Mouse (Mus musculus) retina, postnatal 7 days (tissue): ENCODE data around the gene Cmip.

Source experiments
- DNase-seq: peaks from one replicate; pipeline ENCODE4 v3.0.0-alpha.2; 2012; ENCODE audit warnings: low read depth, low spot score

Cmip gene

GRCm38 (mm10) chr8:117345376-117345775 lies 88.5 kb downstream of the Cmip start:
- no peak for DNase-seq

GRCm38 (mm10) chr8:117347556-117347955 lies 90.7 kb downstream of the Cmip start:
- DNase-seq, result no peak

GRCm38 (mm10) chr8:117348718-117349394 lies 92.0 kb downstream of the Cmip start:
- no peak for DNase-seq

- no peak for DNase-seq
Measured at GRCm38 (mm10) chr8:117349541-117349940, 92.7 kb downstream of the Cmip start.

GRCm38 (mm10) chr8:117352098-117352497 lies 95.2 kb downstream of the Cmip start:
- no peak for DNase-seq

GRCm38 (mm10) chr8:117355111-117355831 lies 98.4 kb downstream of the Cmip start:
- DNase-seq, result no peak

- no peak for DNase-seq
Measured at GRCm38 (mm10) chr8:117356109-117356672, 99.3 kb downstream of the Cmip start.

GRCm38 (mm10) chr8:117357491-117358467 lies 100.9 kb downstream of the Cmip start:
- DNase-seq, result no peak

- no peak for DNase-seq
Measured at GRCm38 (mm10) chr8:117360172-117360930, 103.5 kb downstream of the Cmip start.

GRCm38 (mm10) chr8:117361595-117362437 lies 105.0 kb downstream of the Cmip start:
- no peak for DNase-seq

- DNase-seq, result no peak
Measured at GRCm38 (mm10) chr8:117362438-117362726, 105.5 kb downstream of the Cmip start.

- no peak for DNase-seq
Measured at GRCm38 (mm10) chr8:117363291-117363690, 106.4 kb downstream of the Cmip start.

GRCm38 (mm10) chr8:117364374-117365160 lies 107.7 kb downstream of the Cmip start:
- no peak for DNase-seq

- no peak for DNase-seq
Measured at GRCm38 (mm10) chr8:117366475-117366874, 109.6 kb downstream of the Cmip start.

GRCm38 (mm10) chr8:117367441-117367840 lies 110.6 kb downstream of the Cmip start:
- no peak for DNase-seq

- DNase-seq, result no peak
Measured at GRCm38 (mm10) chr8:117368781-117369180, 111.9 kb downstream of the Cmip start.

- DNase-seq, result no peak
Measured at GRCm38 (mm10) chr8:117370009-117370408, 113.1 kb downstream of the Cmip start.

- DNase-seq, result no peak
Measured at GRCm38 (mm10) chr8:117371189-117371588, 114.3 kb downstream of the Cmip start.

- DNase-seq, result no peak
Measured at GRCm38 (mm10) chr8:117372070-117372469, 115.2 kb downstream of the Cmip start.
